Mouse (Mus musculus): ENCODE data around the gene Bcl6b.

Gene Bcl6b

GRCm38 (mm10) chr11:70233016-70233415 is 3.4 kb upstream of the Bcl6b start:
- no peak for DNase-seq (ENCODE audit: low spot score in 2 of 2)

DNA sequence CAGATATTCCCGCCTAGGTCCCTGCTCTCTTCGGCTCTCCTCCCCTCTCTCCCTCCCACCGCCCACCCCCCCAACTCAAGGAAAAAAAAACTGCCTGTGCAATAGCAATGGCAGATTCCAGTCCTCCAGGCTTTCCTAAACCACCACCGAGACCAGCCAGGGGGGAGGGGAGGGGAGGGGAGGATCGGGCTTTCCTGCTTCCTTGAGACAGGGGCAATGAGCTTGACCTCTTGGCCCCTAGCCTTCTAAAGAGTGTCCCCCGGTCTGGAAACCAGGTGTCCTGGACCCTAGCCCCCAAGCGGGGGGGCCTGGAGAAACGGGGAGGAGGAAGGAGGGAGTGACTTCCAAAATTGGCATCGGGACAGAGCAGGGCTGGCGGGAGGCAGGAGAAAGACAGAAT is 2.9 kb upstream of the Bcl6b start:
- DNase-seq (ENCODE audit: low spot score in 2 of 2): no peak

GRCm38 (mm10) chr11:70230239-70230727 is 685 bp upstream of the Bcl6b start:
- peak; percentile 79 to 82 for DNase-seq (ENCODE audit: low spot score in 2 of 2)

DNA sequence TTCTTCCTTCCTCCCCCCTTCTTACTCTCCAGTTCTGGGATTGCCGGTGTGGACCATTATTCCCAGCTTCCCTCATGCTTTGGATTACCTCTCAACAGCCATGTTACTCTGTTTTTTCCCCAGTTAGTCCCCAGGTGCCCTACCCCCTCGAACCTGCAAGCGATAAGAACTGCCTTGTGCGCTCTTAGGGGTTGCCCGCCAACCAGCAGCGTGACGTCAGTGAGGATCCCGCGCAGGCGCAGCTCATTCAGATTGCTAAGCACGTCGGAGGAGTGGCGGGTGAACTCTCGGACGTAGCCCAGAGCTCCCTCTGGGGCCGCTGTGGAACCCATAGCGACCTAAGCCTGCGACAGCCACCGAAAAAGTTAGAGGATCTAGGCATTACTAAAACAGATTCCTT is 770 bp downstream of the Bcl6b start:
- peak; percentile 79 to 85 for DNase-seq (ENCODE audit: low spot score in 2 of 2)

DNA sequence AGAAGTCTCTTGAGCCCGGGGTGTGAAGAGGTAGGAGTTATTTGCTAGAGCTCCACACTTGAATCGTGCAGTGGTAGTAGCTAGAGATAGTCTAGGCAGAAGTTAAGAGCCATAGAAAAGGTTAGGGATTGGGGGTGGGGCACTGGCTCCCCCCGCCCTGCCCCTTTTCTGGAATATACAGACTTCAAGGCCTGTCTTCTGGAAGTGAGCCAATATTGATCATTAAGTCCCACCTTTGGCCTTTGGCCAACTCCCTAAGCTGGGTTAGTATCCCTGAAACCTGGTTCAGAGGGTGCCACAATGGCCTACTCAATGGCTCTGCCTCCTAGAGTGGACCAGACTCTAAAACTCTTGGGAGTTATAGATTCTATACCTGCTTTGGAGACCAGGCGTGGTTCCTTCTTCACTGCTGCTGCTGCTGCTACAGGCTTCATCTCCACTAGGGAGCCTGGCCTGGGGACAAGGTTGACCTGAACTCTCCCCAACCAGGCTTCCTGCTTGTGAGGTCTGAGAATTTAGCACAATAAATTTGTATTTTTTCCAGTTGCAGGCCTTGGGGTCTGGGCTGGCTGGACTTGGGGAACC is 1.8 kb downstream of the Bcl6b start:
- no peak for DNase-seq (ENCODE audit: low spot score in 2 of 2)

DNA sequence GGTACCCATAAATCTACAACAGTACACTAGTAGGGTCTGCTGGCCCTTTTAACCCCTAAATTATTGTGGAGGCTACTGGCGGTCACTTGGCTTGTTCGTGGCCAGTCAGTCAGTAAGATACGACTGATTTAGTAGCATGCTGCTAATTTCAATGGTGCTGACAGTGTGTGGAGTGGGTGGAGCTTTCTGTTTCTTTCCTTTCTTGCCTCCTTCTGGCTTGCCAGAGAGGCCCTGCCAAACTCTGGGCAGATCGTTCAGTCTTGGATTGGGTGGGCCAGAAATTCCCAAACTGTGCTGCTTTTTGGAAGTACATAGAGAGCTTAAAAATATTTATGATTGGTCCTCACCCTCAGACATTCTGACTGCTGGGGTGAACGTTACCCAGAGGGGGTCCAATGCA is 2.5 kb downstream of the Bcl6b start:
- no peak for DNase-seq (ENCODE audit: low spot score in 2 of 2)

DNA sequence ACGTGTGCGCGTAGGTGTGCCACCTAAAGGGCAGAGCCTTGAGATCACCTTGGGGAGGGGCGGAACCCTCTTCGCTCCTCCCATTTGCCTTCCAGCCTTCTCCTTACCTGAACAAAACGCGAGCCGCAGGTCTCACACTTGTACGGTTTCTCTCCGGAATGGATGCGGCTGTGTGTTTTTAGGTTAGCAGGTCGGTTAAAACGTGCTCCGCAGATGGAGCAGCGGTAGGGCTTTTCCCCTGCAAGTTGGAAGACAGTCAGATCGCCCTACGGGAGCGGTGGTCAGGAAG is 3.1 kb downstream of the Bcl6b start:
- no peak for DNase-seq (ENCODE audit: low spot score in 2 of 2)

DNA sequence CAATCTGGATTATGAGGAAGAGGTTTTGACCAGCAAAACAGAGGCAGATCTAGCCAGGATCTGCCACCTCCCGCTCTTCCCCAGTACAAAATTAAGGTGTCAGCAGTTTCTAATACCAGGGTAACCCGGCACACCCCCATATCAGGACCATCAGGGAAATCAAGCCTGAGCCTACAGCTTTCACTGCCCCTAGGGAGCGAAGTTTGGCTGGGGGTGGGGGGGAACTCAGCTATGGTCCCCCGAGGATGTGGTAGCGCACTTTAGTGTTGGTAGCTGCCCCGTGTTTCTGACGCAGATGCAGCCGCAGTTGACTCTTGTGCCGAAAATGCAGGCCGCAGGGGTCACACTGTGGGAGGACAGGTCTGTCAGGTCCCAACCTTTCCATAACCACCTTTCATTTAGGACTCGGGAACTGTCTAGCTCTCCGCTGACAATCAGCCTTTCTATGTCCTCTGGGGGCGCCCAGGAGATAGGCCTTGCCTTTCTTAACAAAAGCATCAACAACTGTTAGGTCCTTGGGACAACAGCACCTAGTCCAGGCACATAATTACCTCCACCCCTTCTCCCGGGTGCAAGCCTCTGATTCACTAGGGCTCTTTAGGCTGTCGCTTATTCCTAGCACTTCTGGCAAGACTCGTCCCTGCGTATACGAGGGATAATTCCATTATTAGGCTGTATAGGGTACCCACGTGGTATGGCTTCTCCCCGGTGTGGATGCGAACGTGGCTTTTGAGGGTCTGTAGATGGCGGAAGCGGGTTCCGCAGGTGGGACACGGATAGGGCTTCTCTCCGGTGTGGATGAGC is 3.6 kb downstream of the Bcl6b start:
- DNase-seq (ENCODE audit: low spot score in 2 of 2): no peak

GRCm38 (mm10) chr11:70223724-70224123 is 5.9 kb downstream of the Bcl6b start:
- DNase-seq (ENCODE audit: low spot score in 2 of 2): no peak

DNA sequence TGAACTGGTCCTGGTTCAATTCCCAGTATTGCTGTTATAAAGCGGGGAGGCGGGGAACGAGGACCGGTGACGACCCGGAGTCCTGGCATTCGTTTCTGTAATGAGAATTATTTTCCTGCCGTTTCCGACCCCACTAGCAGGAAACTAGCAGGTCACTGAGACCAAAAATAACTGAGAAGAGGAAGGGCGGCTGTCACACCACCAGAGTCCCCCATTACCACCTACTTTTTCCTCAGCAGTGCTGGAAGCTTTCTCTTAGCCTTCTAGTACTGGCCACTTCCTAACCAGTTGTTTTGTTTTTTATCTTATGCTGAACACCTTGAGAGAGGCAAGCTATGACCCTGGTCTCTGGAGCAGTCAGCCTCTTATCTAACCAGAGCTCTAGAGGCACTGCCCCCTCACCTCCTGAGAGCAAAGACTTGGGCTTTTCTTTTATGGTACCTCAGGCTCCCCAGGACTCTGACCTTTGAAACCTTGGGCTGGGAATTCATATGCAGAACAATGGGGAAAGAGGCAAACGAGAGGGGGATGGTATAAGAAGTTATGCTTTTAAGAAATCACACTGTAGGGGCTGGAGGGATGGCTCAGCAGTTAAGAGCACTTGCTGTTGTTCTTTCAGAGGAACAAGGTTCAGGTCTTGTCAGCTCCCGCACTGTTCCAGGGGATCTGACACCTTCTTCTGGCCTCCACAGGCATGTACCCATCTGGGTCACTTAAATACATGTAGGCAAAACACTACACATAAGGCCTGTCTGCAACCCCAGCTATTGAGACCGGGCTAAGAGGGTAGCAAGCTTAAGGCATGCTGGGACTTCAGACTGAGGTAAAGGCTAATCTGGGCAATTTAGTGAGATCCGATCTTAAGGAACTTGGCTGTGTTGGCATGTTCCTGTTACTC is 7.7 kb downstream of the Bcl6b start:
- peak; percentile 31 to 42 for DNase-seq (ENCODE audit: low spot score in 2 of 2)

DNA sequence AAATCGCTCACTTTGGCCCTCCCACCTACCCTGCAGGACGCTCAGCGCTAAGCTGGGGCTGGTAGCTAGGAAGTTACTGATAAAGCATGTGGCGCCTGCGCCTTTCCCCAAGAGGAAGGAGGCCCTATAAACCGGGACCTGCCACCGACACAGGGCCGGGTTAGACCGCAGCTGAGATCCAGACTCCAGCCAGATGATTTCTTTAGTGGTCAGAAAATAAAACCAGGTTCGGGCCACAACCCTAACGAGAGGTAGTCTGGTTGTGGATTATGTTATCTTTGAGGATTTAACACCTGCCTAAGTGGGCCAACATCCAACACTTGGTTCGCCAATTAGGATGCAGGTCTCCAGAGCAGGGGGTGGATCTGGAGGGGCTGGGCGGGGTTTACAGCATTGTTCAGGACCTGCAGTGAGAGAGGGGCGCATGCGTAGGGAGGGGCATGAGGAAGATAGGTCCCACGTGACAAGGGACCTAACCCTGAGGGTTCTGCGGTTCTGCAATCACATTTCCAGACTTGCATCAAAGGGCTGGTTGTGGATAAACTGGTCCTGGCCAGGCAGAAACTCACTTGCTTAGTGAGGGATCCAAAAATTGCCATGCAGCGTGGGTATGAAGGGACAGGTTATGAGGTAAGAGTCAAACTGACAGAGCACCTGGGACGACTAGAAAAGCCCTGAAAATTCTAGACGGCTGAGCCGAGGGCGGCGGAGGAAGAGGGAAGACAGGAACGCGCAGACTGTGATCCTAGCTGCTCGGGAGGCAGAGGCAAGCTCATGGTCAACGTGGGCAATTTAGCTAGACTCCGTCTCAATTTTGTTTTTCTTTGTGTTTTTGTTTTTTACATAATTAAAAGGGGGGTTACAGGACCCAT is 8.6 kb downstream of the Bcl6b start, which contains the start of gene Slc16a13:
Slc16a13 (minus strand) TSS at position 334 of the 872 bp plus-strand sequence.
- DNase-seq (ENCODE audit: low spot score in 2 of 2): peak; percentile 94 to 96

DNA sequence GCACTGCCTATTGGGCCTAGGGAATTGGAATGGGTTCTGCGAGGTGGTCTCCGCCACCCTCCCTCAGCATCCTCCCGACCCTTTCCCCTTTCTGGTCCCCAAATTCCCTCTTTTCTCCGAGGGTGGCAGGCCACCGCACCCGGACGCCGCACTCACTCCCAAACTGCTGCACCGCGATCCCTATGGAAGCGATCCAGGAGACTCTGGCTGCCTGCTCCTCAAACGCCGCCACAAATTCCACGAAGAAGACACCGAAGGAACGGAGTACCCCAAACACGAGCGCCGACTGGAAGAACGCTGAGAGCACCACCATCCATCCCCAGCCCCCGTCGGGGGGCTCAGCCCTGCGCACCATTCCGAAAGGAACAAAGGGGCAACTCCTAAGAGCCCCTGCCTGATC is 9.3 kb downstream of the Bcl6b start:
- DNase-seq (ENCODE audit: low spot score in 2 of 2): no peak

DNA sequence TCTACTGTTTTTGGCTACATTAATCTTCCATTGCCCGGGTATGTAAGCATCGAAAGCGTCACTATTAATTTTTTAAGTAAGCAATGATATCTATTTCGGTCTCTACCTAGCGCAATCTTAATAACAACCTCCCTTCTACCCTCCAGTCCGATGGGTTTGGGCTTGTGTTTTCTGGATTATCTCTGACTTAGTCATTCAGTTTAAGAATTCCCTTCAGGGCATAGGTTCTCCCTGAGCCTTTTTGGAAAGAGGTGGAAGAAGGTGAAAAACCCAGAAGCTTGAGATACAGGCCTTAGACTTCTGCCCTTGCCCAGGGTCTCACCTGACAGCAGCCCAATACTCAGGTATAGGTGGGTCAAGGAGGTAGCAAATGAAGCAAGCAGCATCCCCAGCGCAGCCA is 9.7 kb downstream of the Bcl6b start:
- DNase-seq (ENCODE audit: low spot score in 2 of 2): no peak

- DNase-seq (ENCODE audit: low spot score in 2 of 2): no peak
These were observed 10.7 kb downstream of the Bcl6b start for GRCm38 (mm10) chr11:70218741-70219470.

GRCm38 (mm10) chr11:70218039-70218438 is 11.6 kb downstream of the Bcl6b start:
- DNase-seq (ENCODE audit: low spot score in 2 of 2): no peak

GRCm38 (mm10) chr11:70216103-70216502 is 13.5 kb downstream of the Bcl6b start:
- DNase-seq (ENCODE audit: low spot score in 2 of 2): no peak

DNA sequence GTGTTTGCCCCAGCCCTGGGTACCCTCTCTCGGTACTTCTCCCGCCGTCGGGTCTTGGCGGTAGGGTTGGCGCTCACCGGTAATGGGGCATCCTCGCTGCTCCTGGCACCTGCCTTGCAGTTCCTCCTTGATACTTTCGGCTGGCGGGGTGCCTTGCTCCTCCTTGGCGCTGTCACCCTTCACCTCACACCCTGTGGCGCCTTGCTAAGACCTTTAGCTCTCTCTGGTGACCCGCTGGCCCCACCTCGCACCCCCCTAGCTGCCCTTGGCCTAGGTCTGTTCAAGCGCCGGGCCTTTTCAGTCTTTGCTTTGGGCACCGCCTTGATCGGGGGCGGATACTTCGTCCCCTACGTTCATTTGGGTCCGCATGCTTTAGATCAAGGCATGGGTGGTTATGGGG is 14.3 kb downstream of the Bcl6b start:
- no peak for DNase-seq (ENCODE audit: low spot score in 2 of 2)

DNA sequence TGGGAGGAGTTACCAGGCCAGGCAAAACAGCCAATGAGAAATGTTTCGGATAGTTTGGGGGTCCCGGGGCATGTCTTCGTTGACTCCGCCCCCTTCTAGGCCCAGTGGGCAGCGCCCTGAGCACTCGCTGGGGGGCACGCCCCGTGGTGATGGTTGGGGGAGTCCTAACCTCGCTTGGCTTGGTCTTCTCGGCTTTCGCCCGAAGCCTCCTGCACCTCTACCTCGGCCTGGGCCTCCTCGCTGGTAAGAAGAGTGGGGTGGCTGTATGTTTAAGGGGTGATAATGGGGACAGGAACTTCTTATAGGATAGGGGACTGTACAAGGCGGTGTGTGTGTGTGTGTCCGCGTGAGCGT is 14.8 kb downstream of the Bcl6b start:
- DNase-seq (ENCODE audit: low spot score in 2 of 2): no peak

DNA sequence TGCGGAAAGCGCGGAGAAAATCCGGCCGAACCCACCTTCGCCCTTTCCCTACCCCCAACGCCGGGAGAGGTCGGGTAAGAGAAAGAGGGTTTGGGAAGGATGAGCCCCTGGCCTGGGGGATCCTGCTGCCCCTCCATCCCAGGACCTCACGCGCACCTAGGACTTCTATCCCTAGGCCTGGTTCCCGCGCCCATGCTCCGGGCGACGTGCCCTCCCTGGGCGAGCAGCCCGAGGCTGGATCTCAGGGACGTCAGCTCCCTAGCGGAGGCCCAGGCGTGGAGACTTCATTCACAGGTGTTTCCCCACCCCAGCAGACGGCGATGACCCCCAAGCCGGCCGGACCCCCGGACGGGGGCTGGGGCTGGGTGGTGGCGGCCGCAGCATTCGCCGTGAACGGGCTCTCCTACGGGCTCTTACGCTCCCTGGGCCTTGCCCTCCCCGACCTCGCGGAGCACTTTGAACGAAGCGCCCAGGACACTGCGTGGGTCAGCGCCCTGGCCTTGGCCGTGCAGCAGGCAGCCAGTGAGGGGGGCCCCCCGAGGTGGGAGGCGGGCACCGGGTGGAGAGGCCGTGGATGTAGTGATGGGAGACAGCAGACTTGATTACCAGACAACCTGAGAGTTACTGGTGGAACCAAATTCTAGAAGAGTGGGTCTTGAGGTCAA is 15.3 kb downstream of the Bcl6b start:
- no peak for DNase-seq (ENCODE audit: low spot score in 2 of 2)

- DNase-seq (ENCODE audit: low spot score in 2 of 2): no peak
These were observed 15.9 kb downstream of the Bcl6b start for GRCm38 (mm10) chr11:70213736-70214135.
